Mouse (Mus musculus) spleen, postnatal 4 days (tissue): ENCODE data around the gene Dennd4a.

Source experiments
- DNase-seq, 2 experiments: peaks; one replicate each; pipeline ENCODE4 v3.0.0; 2022; ENCODE audit warnings: low spot score in 2 of 2

The Dennd4a gene

DNA sequence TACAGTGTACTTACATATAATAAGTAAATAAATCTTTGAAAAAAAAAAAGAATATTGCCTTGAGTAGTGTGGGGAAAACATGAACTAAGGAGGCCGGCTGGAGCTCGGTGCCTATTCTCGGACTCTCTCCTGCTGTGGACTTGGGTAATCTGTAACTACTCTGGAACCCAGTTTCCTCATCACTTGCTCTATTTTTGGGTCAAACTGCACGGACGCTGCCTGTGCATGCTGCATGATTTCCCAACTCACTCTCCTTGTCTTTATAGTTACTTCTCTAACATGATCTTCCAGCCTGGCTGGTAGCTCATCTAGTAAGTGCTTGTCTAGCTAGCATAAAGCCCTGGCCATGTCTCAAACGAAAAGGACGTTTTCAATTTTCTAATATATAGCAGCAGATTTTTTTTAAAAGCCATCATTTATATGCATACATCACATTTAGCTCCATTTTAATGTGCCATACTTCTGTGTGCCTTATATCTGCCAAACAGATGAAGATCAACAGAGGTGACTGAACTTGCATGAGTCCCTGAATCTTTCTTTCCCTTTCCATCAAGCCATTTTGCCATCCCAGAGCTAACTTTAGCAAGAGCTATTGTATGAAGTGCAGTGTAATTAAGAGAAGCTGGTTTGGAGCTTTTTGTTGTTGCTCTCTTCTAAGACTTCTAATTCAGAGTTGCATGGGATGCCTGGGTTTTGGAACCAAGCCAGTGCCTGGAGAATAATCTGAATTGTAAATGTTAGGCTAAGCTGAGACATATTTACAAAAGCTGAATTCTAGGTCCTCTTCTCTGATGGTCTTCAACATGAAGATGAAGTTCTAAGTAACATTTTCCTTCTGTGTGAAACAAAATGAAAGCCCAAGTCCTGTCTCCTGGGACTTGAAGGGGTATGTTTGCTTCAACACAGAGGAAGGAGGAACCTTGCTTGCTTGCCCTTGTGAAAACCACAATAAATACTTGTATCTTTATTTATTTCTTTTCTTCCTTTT lies 20.2 kb upstream of the Dennd4a start:
- peak in 1 of 2 experiments; percentile 66 for DNase-seq

DNA sequence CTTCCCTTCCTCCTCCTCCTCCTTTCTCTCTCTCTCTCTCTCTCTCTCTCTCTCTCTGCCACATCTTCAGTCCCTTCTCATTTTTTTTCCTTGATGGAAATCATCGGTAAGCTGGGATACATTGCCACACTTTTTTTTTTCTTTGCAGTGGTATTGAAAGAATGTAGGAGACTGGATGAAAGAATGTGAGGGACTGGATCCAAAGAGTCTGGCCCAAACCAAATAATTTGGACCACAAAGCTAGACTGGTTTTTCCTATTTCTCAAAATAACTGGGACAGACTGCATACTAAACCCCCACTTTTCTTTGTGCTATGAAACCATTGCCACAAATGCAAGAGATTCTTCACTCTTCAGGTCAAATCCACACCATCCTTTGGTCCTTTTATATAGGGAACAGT lies 19.5 kb upstream of the Dennd4a start:
- no peak for DNase-seq

DNA sequence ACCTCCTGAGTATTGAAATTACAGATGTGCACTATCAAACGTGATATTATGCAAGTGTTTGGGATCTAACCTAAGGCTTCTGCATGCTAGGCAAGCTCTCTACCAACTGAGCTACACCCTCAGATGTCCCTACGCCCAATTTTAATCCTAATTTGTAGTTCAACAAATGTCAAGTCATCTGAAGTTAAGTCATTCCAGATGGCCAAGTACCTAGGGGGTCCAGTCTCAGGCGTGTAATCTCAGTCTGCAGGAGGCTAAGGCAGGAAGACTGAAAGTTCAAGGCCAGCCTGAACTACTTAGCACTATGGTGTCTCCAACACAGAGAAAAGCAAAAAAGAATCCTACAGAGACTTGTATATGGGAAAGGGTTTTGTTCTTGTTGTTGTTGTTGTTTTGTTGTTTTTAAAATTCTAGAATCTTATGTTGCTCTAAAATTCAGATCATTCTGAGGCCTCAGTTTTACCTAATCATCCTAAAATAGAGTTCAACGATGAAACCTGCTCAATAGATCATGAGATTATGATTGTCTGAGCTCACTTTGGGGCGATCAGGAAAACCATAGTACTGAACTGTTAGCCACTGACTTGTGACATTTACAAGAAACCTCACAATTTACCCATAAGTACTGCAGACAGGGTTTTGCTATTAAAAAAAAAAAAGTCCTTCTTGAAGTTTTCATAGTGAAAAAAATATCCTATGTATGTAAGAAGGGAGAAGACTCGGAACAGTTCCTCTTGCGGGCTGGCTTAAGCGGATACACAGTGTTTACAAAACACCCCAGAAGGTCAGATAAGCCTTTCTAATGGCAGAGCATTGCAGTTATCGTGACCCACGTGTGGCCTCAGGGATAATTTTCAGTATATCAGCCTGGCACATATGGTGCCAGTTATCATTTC lies 18.5 kb upstream of the Dennd4a start:
- DNase-seq: peak; percentile 67 to 71

DNA sequence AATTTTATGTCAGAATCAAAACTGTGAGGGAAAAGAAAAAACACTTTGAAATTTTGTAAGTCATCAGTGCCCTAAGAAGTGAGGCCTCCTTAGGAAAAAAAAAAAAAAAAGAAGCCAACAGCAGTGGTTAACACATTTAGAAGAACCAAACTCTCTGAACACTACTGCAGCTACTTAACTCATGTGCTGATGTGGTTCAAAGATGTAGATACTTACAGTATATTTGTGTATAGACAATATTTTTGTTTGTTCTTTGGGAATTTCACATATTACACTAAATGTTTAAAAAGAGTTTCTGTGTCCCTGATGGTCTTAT lies 17.9 kb upstream of the Dennd4a start:
- DNase-seq: no peak

DNA sequence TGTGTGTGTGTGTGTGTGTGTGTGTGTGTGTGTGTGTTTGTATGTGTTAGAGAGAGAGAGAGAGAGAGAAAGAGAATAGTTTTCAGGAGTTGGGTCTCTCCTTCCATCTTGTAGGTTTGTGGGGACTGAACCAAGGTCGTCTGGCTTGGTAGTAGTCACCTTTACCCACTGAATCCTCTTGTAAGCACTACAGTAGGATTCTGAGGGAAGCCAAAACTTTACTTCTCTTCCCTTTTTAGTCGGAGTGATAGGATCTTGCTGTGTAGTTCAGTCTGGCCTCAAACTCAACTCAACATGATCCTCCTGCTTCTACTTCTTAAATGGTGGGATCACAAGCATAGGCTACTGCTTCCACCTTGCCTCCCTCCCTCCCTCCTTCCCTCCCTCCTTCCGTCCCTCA lies 17.3 kb upstream of the Dennd4a start:
- no peak for DNase-seq

DNA sequence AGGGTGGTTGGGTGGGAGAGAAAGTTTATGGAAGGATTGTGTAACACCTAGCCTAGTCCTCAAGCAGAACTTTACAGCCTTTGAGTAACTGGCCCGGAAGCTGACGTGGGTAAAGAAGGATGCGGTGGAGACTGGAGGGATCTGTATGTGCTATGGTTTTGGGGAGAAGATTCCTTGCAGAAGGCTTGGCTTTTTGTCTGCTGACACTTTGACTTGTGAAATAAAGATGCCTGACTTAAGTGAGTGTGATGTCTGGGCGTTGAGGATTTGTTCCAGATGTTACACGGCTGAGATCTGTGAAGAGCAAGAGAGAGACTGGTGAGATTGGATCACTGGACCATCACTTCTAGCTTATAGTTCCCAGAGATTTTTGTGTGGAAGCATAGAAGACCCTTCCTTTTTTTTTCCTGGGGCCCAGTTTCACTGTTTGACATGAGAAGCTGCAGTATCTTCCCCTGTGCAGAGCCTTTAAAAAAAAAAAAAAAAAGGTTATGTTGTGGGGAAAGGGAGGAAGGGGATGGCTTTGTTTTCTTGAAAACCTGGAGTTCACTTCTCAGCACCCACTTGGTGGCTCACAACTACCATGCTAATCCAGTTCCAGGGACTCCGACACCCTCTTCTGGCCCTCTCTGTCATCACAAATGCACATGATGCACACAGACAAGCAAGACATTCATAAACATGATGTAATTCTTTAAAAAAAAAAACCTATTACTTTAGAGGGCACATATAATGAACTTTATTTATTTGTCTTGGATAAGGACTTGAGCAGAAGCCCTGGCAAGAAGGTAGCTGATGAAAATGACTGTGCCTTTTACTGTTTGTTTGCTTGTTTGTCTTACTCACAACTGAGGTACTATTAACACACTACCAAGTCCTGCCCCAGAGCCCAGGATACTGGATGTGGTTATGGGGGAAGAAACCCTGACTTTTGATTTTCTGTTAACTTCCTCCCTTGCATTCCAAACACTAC lies 16.4 kb upstream of the Dennd4a start:
- DNase-seq: no peak

DNA sequence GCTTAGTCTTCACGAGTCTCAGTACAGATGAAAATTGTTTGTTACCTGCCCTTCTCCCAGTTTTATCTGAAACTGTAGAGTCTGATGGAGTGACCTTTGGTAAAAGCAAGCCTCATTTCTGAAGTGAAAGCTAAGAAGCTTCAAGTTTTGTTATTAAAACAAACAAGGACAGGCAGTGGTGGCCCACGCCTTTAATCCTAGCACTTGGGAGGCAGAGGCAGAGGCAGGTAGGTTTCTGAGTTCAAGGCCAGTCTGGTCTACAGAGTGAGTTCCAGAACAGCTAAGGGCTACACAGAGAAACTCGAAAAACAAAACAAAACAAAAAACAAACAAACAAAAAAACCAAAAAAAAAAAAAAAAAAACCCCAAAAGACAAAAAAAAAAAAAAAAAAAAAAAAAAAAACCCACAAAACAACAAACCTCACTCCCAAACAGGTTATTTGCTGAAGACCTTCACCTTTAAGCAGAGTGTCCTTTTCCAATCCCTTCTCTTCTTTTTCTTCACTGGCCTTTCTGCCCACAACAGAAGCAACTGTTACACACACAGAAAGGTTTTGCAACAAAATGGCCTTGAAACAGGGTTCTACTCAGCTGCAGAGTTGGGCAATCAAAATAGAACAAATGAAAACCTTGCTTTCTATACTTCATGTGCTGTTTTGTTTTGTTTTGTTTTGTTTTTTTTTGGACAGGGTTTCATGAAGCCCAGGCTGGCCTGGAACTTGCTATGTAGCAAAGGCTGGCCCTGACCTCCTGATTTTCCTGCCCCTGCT lies 15.1 kb upstream of the Dennd4a start:
- DNase-seq: no peak

DNA sequence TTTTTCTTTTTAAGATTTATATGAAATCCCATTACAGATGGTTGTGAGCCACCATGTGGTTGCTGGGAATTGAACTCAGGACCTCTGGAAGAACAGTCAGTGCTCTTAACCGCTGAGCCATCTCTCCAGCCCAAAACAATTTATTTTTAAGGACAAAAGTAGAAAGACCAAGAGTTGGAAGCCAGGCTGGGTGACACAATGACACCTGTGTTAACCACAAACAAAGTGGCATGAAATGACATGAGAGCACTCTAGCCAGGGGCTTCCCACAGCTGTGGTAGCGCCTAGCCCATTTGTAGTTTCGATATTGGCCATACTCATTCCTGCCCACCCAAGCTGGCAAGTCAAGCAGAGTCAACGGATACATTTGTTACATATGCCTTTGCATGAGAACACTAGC lies 13.7 kb upstream of the Dennd4a start:
- DNase-seq: no peak

DNA sequence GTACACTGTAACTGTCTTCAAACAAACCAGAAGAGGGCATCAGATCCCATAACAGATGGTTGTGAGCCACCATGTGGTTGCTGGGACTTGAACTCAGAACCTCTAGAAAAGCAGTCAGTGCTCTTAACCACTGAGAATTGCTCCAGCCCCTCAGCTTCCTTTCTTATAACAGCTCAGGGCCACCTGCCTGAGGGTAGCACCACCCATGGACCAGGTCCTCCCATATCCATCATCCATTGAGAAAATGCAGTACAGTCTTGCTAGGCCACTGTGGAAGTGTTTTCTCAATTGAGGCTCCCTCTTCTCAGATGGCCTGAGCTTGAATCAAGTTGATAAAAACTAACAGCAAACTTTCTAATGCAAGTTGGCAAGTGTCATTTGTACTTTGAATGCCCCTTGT lies 13.0 kb upstream of the Dennd4a start:
- peak in 1 of 2 experiments; percentile 55 for DNase-seq

DNA sequence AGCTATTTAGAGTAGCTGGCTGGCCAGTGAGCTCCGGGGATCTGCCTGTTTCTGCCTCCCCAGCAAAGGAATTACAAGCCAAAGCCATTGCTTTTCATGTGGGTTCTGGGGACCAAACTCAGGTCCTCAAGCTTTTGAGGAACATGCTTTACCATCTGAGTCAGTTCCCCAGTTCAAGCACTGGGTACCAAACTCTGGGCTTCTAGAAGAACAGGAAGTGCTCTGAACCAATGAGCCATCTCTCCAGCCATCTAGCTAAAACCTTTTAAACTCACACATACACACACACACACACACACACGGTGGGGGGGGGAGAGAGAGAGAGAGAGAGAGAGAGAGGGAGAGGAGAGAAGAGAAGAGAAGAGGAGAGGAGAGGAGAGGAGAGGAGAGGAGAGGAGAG lies 12.3 kb upstream of the Dennd4a start:
- DNase-seq: peak in 1 of 2 experiments; percentile 49

DNA sequence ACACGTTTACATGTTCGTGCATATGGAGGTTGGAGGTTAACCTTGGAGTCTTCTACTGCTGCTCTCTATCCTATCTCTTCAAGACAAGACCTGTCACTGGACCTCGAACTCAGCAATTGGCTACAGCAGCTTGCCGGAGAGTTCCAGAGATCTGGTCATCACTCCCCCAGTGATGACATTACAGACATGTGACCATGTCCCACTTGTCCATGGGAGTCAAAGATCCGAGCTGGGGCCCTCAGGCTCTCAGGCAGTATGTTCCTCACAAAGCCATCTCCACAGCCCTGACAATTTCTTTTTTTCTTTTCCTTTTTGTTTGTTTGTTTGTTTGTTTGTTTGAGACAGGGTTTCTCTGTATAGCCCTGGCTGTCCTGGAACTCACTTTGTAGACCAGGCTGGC lies 11.6 kb upstream of the Dennd4a start:
- DNase-seq: peak in 1 of 2 experiments; percentile 53

DNA sequence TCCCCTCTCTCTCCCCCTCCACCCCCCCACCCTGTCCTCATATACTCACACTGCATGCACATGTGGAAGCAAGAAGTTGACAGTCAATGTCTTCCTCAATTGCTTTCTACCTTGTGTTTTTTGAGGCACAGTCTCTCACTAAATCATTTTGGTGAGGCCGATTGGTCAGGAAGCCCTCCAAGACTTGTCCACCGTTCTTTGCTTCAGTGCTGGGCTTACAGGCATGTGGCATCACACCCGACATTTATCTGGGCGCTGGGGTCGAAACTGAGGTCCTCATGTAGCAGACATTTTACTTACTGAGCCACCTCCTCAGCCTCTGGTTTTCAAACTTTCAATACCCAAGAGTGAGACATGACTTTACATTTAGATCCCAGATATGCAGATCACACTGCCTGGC lies 8.6 kb upstream of the Dennd4a start:
- peak in 1 of 2 experiments; percentile 52 for DNase-seq

DNA sequence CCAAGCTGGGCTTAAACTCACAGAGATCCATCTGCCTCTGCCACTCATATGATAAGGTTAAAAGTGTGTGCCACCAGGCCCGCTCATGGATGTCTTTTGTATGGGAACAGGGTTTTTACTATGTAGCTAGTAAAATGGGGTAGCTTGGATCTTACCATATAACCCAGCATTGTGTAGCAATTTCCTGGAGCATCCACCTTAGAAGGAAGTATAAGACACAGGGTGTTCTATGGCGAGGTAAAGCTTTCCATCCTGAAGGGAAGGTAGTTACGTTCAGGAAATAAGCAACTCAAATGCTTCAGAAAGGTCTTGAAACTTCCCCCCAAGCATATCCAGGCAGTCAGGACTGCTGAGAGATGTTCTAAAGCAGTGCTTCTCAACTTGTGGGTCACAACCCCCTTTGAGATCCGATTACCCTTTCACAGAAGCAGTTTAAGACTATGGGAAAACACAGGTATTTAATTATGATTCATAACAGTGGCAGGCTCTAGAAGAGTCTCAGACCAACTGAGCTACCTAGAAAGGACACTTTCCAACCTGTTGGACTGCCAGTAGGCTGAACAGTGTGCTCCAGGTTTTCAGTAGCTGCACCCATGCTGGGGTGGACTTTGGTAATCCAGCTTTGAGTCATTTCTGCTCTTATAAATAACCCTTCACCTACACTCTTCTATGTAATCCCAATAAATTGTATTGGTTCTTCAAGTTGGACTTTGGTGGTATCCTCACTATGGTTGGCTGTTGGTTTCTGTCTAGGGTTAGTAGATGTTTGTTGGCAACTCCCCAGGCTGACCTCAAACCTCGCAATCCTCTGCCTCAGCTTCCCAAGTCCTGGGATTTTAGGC lies 7.5 kb upstream of the Dennd4a start:
- peak in 1 of 2 experiments; percentile 53 for DNase-seq

DNA sequence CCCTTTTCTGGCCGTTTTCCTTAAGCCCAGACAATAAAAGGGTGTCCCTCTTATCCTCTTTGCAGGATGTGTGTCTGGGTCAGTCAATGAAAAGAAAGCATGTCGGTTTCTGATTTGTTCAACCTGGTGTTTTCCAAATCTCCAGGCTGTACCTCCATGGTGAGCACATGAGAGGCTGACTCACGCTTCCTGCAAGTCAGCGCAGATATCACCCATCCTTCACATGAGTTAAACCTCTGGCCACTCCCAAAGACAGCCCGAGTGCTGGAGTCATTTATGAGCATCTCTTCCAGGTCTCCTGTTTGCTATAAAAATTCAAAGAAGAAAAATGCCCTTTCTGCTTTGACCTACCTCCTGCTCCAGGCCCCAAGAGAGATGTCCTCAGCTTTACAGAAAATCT lies 5.3 kb upstream of the Dennd4a start:
- DNase-seq: peak in 1 of 2 experiments; percentile 54

DNA sequence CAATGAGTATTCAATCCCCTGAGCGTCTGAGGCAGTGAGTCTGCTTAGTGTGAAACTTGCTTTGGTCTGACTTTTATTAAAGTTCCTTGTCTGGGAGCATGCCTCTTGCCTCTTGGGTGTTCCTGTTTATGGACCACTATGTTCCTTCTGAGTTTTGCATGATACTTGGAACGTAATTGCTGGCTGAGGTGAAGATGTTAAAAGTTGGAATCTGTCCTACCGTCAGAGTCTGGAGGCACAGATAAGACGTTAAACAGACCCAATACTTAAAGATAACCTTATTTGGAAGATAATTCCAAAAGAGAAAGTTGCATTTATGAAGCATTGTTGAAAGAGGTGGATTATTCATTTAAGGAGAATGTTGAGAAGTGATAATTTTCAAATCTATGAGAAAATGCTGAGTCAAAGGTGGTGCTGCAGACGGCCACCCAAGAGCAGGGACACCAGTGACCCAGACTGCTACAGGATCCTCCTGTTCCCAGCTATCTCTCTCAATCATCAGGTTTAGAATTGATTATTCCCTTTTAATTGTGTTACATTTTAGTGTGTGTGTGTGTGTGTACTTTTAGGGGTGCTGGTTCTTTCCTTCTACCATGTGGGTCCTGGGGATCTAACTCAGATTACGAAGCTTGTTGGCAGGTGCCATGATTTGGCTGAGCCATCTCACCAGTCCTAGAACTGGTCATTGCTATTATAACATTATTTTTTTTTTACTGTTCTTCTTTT lies 4.6 kb upstream of the Dennd4a start:
- no peak for DNase-seq

DNA sequence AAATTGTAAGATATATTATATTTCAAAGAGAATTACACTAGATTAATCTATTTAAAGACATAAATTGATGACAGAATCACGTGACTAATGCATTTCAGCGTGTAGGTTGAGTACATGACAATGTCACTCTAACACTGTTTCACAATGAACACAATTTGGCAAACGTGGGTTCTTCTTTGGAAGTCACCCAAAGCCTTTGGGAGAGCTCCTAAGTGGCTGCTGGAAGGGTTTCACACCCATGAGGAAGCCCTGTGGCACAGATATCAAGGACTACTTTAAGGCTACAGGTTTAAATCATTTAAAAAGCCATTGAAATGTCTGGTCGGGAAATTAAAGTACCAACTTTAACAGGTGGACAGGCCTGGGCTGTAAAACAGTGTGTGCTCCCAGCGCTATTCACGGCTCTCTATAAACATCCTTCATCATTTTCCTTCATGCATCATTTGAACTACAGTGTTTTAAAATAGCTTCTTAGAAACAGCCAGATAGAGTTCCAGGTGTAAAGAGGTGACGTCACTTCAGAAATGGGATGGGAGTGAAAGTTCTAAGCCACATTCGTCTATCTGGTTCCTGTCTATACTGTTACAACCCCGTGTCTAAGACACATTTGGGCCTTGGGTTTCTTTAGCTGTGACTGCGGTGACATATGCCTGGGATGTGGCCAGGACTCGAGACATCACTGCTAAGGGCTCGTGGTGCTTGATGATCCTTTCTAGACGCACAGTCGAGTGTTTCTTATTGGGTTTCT lies 3.9 kb upstream of the Dennd4a start:
- DNase-seq: no peak

DNA sequence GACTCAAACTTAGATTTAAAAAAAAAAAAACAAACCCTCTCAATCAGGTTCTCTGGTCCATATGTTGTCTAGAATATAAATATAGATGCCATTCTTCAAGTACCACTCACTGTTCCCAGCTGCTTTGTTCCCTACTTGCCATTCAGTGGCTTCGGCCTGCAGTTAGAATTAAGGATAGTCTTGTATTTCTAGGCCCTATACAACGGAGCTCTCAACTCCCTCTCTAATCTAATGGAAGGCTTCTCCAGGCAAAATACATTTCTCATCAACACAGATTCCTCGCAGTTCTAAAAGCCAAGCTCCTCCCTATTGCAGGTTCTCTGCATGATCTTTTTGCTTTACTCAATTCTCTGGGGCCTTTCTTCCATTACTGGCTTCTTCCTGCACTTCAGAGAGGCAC lies 1.3 kb upstream of the Dennd4a start:
- DNase-seq: no peak
